8 mouse cellular contexts compared by ENCODE assay signal in genomic region chr5:143180255-143181076, GRCm38 (mm10). TPM values are rescaled to one million over a fixed set of nuclear protein-coding genes. Genes with fewer than 3 reads are reported as not detected.
DNase-seq lines count a peak whose midpoint lies in the region; ATAC-seq lines count a peak whose summit lies in the region.

Gene Rbak, minus strand, starts transcription at chr5:143180775.
Gene Spdye4b, plus strand, starts transcription at chr5:143181017.

- DNase-seq in R1 (ENCODE audit: low read depth, low spot score), result peak; percentile 99
- DNase-seq in cerebellum, postnatal 36 days, result peak; percentile 94
- peak; percentile 97 to 98 for DNase-seq in frontal cortex, postnatal 36 days (ENCODE audit: low spot score in 2 of 2)
- DNase-seq in left cerebral cortex, adult 11 months (ENCODE audit: low spot score), result peak; percentile 96
- peak; percentile 93 to 96 for DNase-seq in lung, postnatal 4 days
- peak; percentile 90 for DNase-seq in retina, postnatal 7 days (ENCODE audit: low read depth, low spot score)
- peak; percentile 73 for DNase-seq in urinary bladder, adult 2 months (ENCODE audit: low spot score)

- under 1% methylated on average over 54 of the region's 58 CpGs for WGBS in hindbrain, embryonic 15.5 days

- peak within 1 kb of the TSS; percentile 86 for H3K4me3 ChIP-seq in hindbrain, embryonic 15.5 days

- peak within 1 kb of the TSS; percentile 80 for H3K4me2 ChIP-seq in hindbrain, embryonic 15.5 days

- peaks cover 31% of the 10 kb centered on the region for H3K36me3 ChIP-seq in hindbrain, embryonic 15.5 days

- no peaks in the 10 kb centered on the region for H3K27me3 ChIP-seq in hindbrain, embryonic 15.5 days

- H3K4me1 ChIP-seq in hindbrain, embryonic 15.5 days (replicated peaks), result peaks cover 14% of the 10 kb centered on the region

- peak; percentile 98 for ATAC-seq in hindbrain, embryonic 15.5 days (ENCODE audit: low FRiP score, low read depth)

- peak within 1 kb of the TSS; percentile 91 for H3K9ac ChIP-seq in hindbrain, embryonic 15.5 days

- H3K27ac ChIP-seq in hindbrain, embryonic 15.5 days (replicated peaks), result peak within 1 kb of the TSS; percentile 91

- no peaks in the 10 kb centered on the region for H3K9me3 ChIP-seq in hindbrain, embryonic 15.5 days

RNA-seq across cellular contexts. Expression of gene Rbak, which starts in this region (rescaled TPM):
- polyA plus RNA-seq in hindbrain, embryonic 15.5 days (2015; fragmentation: Nextera tagmentation; extraction: Ambion mirVana), result 13.8 TPM in 2 replicates
- 11.7 TPM in 2 replicates for polyA plus RNA-seq in urinary bladder, adult 2 months (2012; rRNA removed)

RNA-seq across cellular contexts. Expression of gene Spdye4b, which starts in this region (rescaled TPM):
- not detected in 2 replicates for polyA plus RNA-seq in hindbrain, embryonic 15.5 days (2015; fragmentation: Nextera tagmentation; extraction: Ambion mirVana)
- polyA plus RNA-seq in urinary bladder, adult 2 months (2012; rRNA removed), result not detected in 2 replicates

Comparison
In these comparisons a context has a peak if more than half of its experiments do, and no peak if none do; other contexts are left out.
1. Peak in every context shown above with its lines: DNase-seq, ATAC-seq, H3K4me3 ChIP-seq and H3K27ac ChIP-seq.